Mouse (Mus musculus) liver, embryonic 14.5 days (tissue): Measurements from ENCODE around the gene Gpr88.
"Not testable (repeated sequence)": the region's sequence is repeated elsewhere in the genome, so short reads cannot be mapped to it uniquely, and the experiment has no call there.

Experiments
- CTCF ChIP-seq: IDR thresholded peaks from 2 replicates; pipeline ENCODE4 v1.5.1; 2016; ENCODE audit warnings: antibody characterized with exemption, low read depth, control low read depth
- EP300 ChIP-seq: IDR thresholded peaks from 2 replicates; pipeline ENCODE4 v1.6.1; 2016; ENCODE audit warnings: antibody characterized with exemption, low read depth

DNA sequence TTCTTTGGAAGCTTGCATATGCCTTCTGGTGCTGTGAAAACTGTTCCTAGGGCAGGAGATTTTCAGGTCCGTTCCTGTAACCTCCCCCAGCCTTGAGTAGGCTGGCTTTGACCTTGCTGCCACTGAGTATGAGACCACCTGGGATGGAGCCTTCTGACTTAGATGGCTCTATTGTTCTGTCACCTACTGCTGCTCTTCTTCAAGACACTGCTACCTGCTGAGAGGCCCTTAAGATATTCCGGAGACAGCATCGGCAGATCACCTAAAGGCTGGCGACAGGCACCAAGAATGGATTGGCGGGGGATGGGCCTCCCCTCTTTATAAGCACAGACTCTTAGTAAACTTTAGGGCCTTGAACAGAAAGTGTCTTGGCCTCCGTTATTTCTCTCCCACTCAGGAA, 35.9 kb downstream of the Gpr88 start:
- TF ChIP-seq CTCF, EP300: not testable (repeated sequence)
